Mouse (Mus musculus) lung, embryonic 15.5 days (tissue): ENCODE data around the gene Sowahb. TPM values are rescaled to one million over a fixed set of nuclear protein-coding genes. Genes with fewer than 3 reads are reported as not detected.
"Not testable (repeated sequence)": the region's sequence is repeated elsewhere in the genome, so short reads cannot be mapped to it uniquely, and the experiment has no call there.

Experiments used
- ATAC-seq: fragments of 200-750 bp; cut with Nextera tagmentation; 2 replicates; pipeline ENCODE4 v1.8.0; 2017; ENCODE audit warnings: moderate number of reproducible peaks, borderline replicate concordance; ENCODE audit not compliant: low FRiP score, low TSS enrichment; ENCODE audit errors: extremely low read depth
- H3K27ac ChIP-seq: fragments of 300-500 bp; sonication (generic); 2 replicates; pipeline ENCODE4 v1.5.1; 2015; ENCODE audit warnings: moderate library complexity, mild to moderate bottlenecking, inconsistent platforms
- H3K27me3 ChIP-seq: fragments of 300-500 bp; sonication (generic); 2 replicates; pipeline ENCODE4 v1.6.1; 2015; ENCODE audit warnings: inconsistent platforms
- H3K36me3 ChIP-seq: fragments of 300-500 bp; sonication (generic); 2 replicates; pipeline ENCODE4 v1.6.1; 2015; ENCODE audit warnings: inconsistent platforms
- H3K4me1 ChIP-seq: fragments of 300-500 bp; sonication (generic); 2 replicates; pipeline ENCODE4 v1.6.1; 2015; ENCODE audit warnings: inconsistent platforms
- H3K4me2 ChIP-seq: fragments of 300-500 bp; sonication (generic); 2 replicates; pipeline ENCODE4 v1.6.1; 2015; ENCODE audit warnings: inconsistent platforms, mild to moderate bottlenecking, moderate library complexity
- H3K4me3 ChIP-seq: fragments of 300-500 bp; sonication (generic); 2 replicates; pipeline ENCODE4 v1.5.1; 2015; ENCODE audit warnings: mild to moderate bottlenecking, inconsistent platforms
- H3K9ac ChIP-seq: fragments of 300-500 bp; sonication (generic); 2 replicates; pipeline ENCODE4 v1.6.1; 2015; ENCODE audit warnings: inconsistent platforms
- H3K9me3 ChIP-seq: fragments of 300-500 bp; sonication (generic); 2 replicates; pipeline ENCODE4 v1.6.1; 2016; ENCODE audit warnings: inconsistent platforms
- WGBS: fragments of 180-500 bp; shearing (Covaris S2); methylation state at CpG from one replicate; pipeline ENCODE4 v1.1.7; 2015; 5-methylcytosine and 5-hydroxymethylcytosine counted together
- polyA plus RNA-seq: library from polyadenylated mRNA; unstranded; fragments of >200 nt; fragmentation: Nextera tagmentation; extraction: Ambion mirVana; gene quantifications from 2 replicates; pipeline ENCODE4 v1.2.1, GENCODE M21; 2015

The Sowahb gene
- polyA plus RNA-seq, 1 experiment from 2014 or later: 1.5 TPM

GRCm38 (mm10) chr5:93022126-93022797 lies 22.6 kb downstream of the Sowahb start:
- 55% methylated on average over 7 of the region's 7 CpGs for WGBS
- Histone ChIP-seq H3K9ac (no peak overlapping the region), H3K27ac (no peak overlapping the region), H3K4me2 (no peak overlapping the region), H3K4me3 (no peak overlapping the region), H3K36me3 (no peaks in the 10 kb centered on the region), H3K9me3 (no peaks in the 10 kb centered on the region), H3K4me1 (peaks cover 27% of the 10 kb centered on the region), H3K27me3 (no peaks in the 10 kb centered on the region)
- ATAC-seq: no peak

- Histone ChIP-seq H3K9ac (no peak overlapping the region), H3K4me3 (no peak overlapping the region), H3K4me2 (no peak overlapping the region), H3K36me3 (no peaks in the 10 kb centered on the region), H3K4me1 (peaks cover 13% of the 10 kb centered on the region), H3K27ac (no peak overlapping the region), H3K9me3 (no peaks in the 10 kb centered on the region), H3K27me3 (no peaks in the 10 kb centered on the region)
- 62% methylated on average over 6 of the region's 6 CpGs for WGBS
- ATAC-seq: no peak
Observed at GRCm38 (mm10) chr5:93020024-93020666, 24.7 kb downstream of the Sowahb start.

DNA sequence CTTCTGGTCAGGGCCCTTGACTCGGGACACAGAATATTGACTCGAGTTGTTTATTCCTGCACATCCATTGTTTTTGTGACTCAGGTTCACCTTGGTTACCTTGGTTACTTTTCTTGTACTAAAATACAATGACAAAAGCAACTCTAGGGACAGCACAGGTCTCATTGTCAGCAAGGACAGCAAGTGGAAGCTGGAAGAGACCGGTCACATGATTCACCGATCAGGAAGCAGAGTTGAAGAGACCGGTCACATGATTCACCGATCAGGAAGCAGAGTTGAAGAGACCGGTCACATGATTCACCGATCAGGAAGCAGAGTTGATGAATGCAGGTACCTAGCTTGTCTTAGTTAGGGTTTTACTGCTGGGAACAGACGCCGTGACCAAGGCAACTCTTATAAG lies 25.6 kb downstream of the Sowahb start:
- WGBS: 98% methylated on average over 10 of the region's 10 CpGs
- H3K27me3 ChIP-seq, H3K4me3 ChIP-seq, H3K4me2 ChIP-seq, ATAC-seq, H3K9ac ChIP-seq, H3K9me3 ChIP-seq, H3K27ac ChIP-seq, H3K4me1 ChIP-seq, H3K36me3 ChIP-seq: not testable (repeated sequence)

GRCm38 (mm10) chr5:93017678-93018077 lies 27.1 kb downstream of the Sowahb start:
- Histone ChIP-seq H3K27me3 (no peaks in the 10 kb centered on the region), H3K36me3 (no peaks in the 10 kb centered on the region), H3K9me3 (no peaks in the 10 kb centered on the region), H3K9ac (no peak overlapping the region), H3K4me1 (peaks cover 6% of the 10 kb centered on the region), H3K27ac (no peak overlapping the region), H3K4me2 (no peak overlapping the region), H3K4me3 (no peak overlapping the region)
- WGBS: 28% methylated on average over 3 of the region's 3 CpGs
- ATAC-seq: no peak

DNA sequence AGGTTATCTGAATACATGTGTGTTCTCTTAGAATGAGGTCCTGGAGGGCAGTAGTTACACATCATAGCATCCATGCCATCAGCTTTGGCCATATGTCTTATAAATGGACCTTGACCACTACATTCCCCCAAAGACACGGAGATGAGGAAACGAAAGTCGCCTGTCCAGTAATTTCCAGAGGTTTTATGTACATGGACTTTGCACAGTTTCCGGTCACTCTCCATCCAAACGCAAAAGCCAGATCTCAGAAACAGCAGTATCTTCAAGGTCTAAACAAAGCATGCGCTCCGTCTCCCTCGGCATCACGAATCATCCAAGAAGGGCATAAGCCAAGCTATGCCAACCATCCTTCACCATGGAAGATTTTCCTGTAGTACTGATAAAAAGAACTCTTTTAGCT lies 36.6 kb downstream of the Sowahb start:
- WGBS: 90% methylated on average over 9 of the region's 9 CpGs
- H3K9me3 ChIP-seq: no peaks in the 10 kb centered on the region
- no peak for ATAC-seq

GRCm38 (mm10) chr5:93005815-93006341 lies 38.9 kb downstream of the Sowahb start:
- Histone ChIP-seq H3K9ac (0 out of 2 replicates have a peak overlapping the region, but pooled peaks have one; percentile 26), H3K27me3 (no peaks in the 10 kb centered on the region), H3K4me3 (peak overlapping the region; percentile 23), H3K36me3 (no peaks in the 10 kb centered on the region), H3K4me1 (peaks cover 18% of the 10 kb centered on the region), H3K4me2 (peak overlapping the region; percentile 59), H3K9me3 (no peaks in the 10 kb centered on the region), H3K27ac (peak overlapping the region; percentile 81)
- ATAC-seq: 0 out of 2 replicates have a peak, but pooled peaks have one; percentile 12
- WGBS: 41% methylated on average over 14 of the region's 14 CpGs

More for the DNA sequence above, 36.6 kb downstream of the Sowahb start:
- Histone ChIP-seq H3K36me3 (no peaks in the 10 kb centered on the region), H3K4me2 (no peak overlapping the region), H3K27ac (no peak overlapping the region), H3K4me1 (peaks cover 12% of the 10 kb centered on the region), H3K4me3 (no peak overlapping the region), H3K27me3 (no peaks in the 10 kb centered on the region), H3K9ac (no peak overlapping the region)

GRCm38 (mm10) chr5:93005229-93005814 lies 39.5 kb downstream of the Sowahb start:
- peaks cover 24% of the 10 kb centered on the region for H3K4me1 ChIP-seq
- WGBS: 6% methylated on average over 20 of the region's 20 CpGs
- 0 out of 2 replicates have a peak, but pooled peaks have one; percentile 17 for ATAC-seq

DNA sequence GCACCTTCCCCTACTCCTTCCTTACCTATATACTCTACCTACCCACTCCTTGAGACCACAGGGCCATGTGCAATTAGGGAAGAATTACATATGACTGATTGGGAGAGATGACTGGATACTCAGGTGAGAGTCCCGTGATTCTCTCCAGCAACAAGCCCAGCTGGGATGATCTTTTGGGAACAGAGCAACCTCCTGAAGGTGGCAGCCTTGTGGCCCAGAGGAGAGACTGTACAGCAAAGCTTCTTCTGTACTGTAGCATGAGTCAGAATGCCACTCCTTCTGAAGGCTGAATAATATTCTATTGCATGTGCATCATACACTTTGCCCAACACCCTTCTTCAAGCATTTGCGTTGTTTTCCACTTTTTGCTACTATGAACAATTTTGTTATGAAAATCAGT lies 42.2 kb downstream of the Sowahb start:
- 91% methylated on average over 2 of the region's 2 CpGs for WGBS
- H3K4me2 ChIP-seq: no peak overlapping the region
- peaks cover 47% of the 10 kb centered on the region for H3K4me1 ChIP-seq
- no peak overlapping the region for H3K27ac ChIP-seq
- H3K9ac ChIP-seq: no peak overlapping the region
- ATAC-seq: no peak
- H3K27me3 ChIP-seq: no peaks in the 10 kb centered on the region
- H3K9me3 ChIP-seq: no peaks in the 10 kb centered on the region
- H3K36me3 ChIP-seq: no peaks in the 10 kb centered on the region
- H3K4me3 ChIP-seq: no peak overlapping the region

More at GRCm38 (mm10) chr5:93005229-93005814, 39.5 kb downstream of the Sowahb start:
- peak overlapping the region; percentile 59 for H3K4me2 ChIP-seq
- H3K27me3 ChIP-seq: no peaks in the 10 kb centered on the region
- no peaks in the 10 kb centered on the region for H3K9me3 ChIP-seq
- H3K36me3 ChIP-seq: no peaks in the 10 kb centered on the region
- H3K27ac ChIP-seq: peak overlapping the region; percentile 81
- H3K9ac ChIP-seq: peak overlapping the region; percentile 26; the same call in 1 of the 2 replicates
- H3K4me3 ChIP-seq: peak overlapping the region; percentile 23

GRCm38 (mm10) chr5:93000774-93001757 lies 43.8 kb downstream of the Sowahb start:
- H3K4me3 ChIP-seq: no peak overlapping the region
- H3K9ac ChIP-seq: no peak overlapping the region; the same call in 1 of the 2 replicates
- H3K9me3 ChIP-seq: no peaks in the 10 kb centered on the region
- ATAC-seq: peak; percentile 62
- H3K27ac ChIP-seq: peak overlapping the region; percentile 94
- peaks cover 59% of the 10 kb centered on the region for H3K4me1 ChIP-seq
- no peaks in the 10 kb centered on the region for H3K36me3 ChIP-seq
- no peaks in the 10 kb centered on the region for H3K27me3 ChIP-seq
- peak overlapping the region; percentile 16; the same call in 1 of the 2 replicates for H3K4me2 ChIP-seq
- 26% methylated on average over 17 of the region's 17 CpGs for WGBS

GRCm38 (mm10) chr5:93000060-93000459 lies 44.8 kb downstream of the Sowahb start:
- Histone ChIP-seq H3K9me3 (no peaks in the 10 kb centered on the region), H3K36me3 (no peaks in the 10 kb centered on the region), H3K9ac (no peak overlapping the region), H3K4me2 (no peak overlapping the region), H3K27ac (peak overlapping the region; percentile 94), H3K4me3 (no peak overlapping the region), H3K4me1 (peaks cover 49% of the 10 kb centered on the region), H3K27me3 (no peaks in the 10 kb centered on the region)
- no peak for ATAC-seq
- WGBS: 57% methylated on average over 6 of the region's 6 CpGs

DNA sequence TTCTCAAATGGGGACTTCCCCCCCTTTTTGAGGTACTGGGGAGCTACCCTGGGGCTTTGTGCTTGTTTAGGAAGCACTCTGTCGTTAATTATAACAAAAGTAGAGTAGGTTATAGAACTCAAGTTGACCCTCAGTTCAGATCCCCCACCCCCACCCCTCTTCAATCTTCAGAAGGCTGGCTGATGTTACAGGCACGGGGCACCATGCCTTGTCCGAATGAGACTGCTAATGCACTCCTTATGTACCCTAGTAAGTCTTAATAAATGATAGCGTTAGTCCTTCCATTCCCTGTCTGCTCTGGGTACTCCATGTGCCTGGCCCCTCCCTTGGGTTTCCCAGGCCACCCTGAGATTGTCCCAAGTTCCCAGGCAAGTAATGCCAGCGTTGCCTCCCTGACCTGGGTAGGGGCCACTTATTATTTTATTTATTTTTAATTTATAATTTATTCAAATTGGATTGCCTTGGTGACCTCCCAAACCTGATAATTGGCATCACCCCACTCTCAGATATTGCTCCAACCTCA lies 46.3 kb downstream of the Sowahb start:
- ATAC-seq: no peak

More for the DNA sequence above, 46.3 kb downstream of the Sowahb start:
- Histone ChIP-seq H3K4me2 (no peak overlapping the region), H3K9me3 (no peaks in the 10 kb centered on the region), H3K27ac (peak overlapping the region; percentile 93), H3K4me1 (peaks cover 48% of the 10 kb centered on the region), H3K9ac (no peak overlapping the region), H3K27me3 (no peaks in the 10 kb centered on the region), H3K36me3 (no peaks in the 10 kb centered on the region), H3K4me3 (no peak overlapping the region)
- 24% methylated on average over 5 of the region's 5 CpGs for WGBS
